Mouse (Mus musculus) hindbrain, embryonic 10.5 days (tissue): ENCODE measurements around the gene Med10. TPM values are rescaled to one million over a fixed set of nuclear protein-coding genes. Genes with fewer than 3 reads are reported as not detected.
A peak's percentile ranks its signal among the peaks of the same experiment; 100 is the strongest.

Experiments
- DNase-seq: peaks from one replicate; pipeline ENCODE4 v3.0.0-alpha.2; 2017; ENCODE audit warnings: low spot score
- H3K27ac ChIP-seq: fragments of 300-500 bp; sonication (generic); 2 replicates; pipeline ENCODE4 v1.5.1; 2016; ENCODE audit warnings: mild to moderate bottlenecking, moderate library complexity
- H3K27me3 ChIP-seq: fragments of 300-500 bp; sonication (generic); 2 replicates; pipeline ENCODE4 v1.6.1; 2016; ENCODE audit warnings: mild to moderate bottlenecking; ENCODE audit not compliant: poor library complexity, insufficient read depth, severe bottlenecking
- H3K36me3 ChIP-seq: fragments of 300-500 bp; sonication (generic); 2 replicates; pipeline ENCODE4 v1.6.1; 2016; ENCODE audit warnings: mild to moderate bottlenecking, moderate library complexity
- H3K4me1 ChIP-seq: fragments of 300-500 bp; sonication (generic); replicated peaks from 2 replicates; pipeline ENCODE4 v1.6.1; 2016; ENCODE audit warnings: mild to moderate bottlenecking
- H3K4me3 ChIP-seq: fragments of 300-500 bp; sonication (generic); 2 replicates; pipeline ENCODE4 v1.5.1; 2016; ENCODE audit warnings: mild to moderate bottlenecking, moderate library complexity
- H3K9me3 ChIP-seq: fragments of 300-500 bp; sonication (generic); 2 replicates; pipeline ENCODE4 v1.6.1; 2016; ENCODE audit warnings: mild to moderate bottlenecking, moderate library complexity
- WGBS: fragments of 180-500 bp; shearing (Covaris S2); methylation state at CpG from one replicate; pipeline ENCODE4 v1.1.7; 2016; 5-methylcytosine and 5-hydroxymethylcytosine counted together
- polyA plus RNA-seq: library from polyadenylated mRNA; unstranded; fragments of >200 nt; fragmentation: Nextera tagmentation; extraction: Ambion mirVana; gene quantifications from 2 replicates; pipeline ENCODE4 v1.2.1, GENCODE M21; 2016

Med10 gene
- polyA plus RNA-seq, 1 experiment from 2014 or later = 229 TPM

DNA sequence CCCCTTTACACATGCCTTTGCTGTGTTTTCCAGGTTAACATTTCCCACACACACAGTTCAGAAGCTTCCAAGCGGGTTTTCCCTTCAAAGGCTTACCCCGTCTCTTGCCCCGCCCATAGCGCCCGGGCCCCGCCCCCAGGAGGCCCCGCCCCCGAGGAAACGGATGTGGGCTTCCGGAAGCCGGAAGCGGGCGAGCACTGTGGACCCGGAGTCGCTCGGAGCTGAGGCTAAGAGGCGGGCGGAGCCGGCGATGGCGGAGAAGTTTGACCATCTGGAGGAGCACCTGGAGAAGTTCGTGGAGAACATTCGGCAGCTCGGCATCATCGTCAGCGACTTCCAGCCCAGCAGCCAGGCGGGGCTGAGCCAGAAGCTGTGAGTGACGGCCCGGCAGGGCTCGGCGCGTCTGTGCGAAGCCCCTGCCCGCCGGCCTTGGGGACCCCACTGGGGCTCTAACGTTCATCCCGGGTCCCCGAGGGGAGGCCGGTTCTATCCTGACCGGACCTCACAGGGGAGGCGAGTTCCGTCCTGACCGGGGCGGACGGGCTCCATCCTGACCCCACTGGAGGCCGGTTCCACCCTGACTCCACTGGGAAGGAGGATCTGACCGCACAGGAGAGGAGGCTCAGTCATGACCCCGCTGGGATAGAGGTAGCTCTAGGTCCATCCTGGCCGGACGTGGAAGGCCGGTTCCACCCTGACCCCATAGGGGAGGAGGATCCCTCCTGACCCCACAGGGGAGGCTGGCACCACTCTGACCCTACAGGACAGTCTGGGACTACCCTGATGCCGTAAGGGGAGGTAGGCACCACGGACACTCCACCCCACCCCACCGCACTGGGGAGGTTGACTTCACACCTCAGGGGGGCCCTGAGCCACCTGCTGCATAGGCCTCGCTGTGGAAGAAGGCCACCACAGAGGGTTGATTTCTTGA is 7.8 kb downstream of the Med10 start:
- H3K27me3 ChIP-seq = no peaks in the 10 kb centered on the region
- DNase-seq = peak; percentile 96
- peak overlapping the region; percentile 96 for H3K4me3 ChIP-seq
- peak overlapping the region; percentile 88 for H3K27ac ChIP-seq
- no peaks in the 10 kb centered on the region for H3K9me3 ChIP-seq
- under 1% methylated on average over 55 of the region's 55 CpGs for WGBS
- peaks cover 37% of the 10 kb centered on the region for H3K36me3 ChIP-seq
- peaks cover 19% of the 10 kb centered on the region for H3K4me1 ChIP-seq

- 90% methylated on average over 14 of the region's 14 CpGs for WGBS
- H3K4me3 ChIP-seq = peak overlapping the region; percentile 96
- peaks cover 19% of the 10 kb centered on the region for H3K4me1 ChIP-seq
- H3K9me3 ChIP-seq = no peaks in the 10 kb centered on the region
- H3K27me3 ChIP-seq = no peaks in the 10 kb centered on the region
- peaks cover 49% of the 10 kb centered on the region for H3K36me3 ChIP-seq
- no peak for DNase-seq
- H3K27ac ChIP-seq = no peak overlapping the region
Observed at GRCm38 (mm10) chr13:69810936-69811680, 8.9 kb downstream of the Med10 start.

- no peaks in the 10 kb centered on the region for H3K9me3 ChIP-seq
- peaks cover 62% of the 10 kb centered on the region for H3K36me3 ChIP-seq
- WGBS = 94% methylated on average over 5 of the region's 5 CpGs
- DNase-seq = no peak
- H3K27ac ChIP-seq = no peak overlapping the region
- peaks cover 19% of the 10 kb centered on the region for H3K4me1 ChIP-seq
- no peaks in the 10 kb centered on the region for H3K27me3 ChIP-seq
- no peak overlapping the region for H3K4me3 ChIP-seq
Observed at GRCm38 (mm10) chr13:69813870-69814269, 11.7 kb downstream of the Med10 start.

GRCm38 (mm10) chr13:69818306-69818705 is 16.1 kb downstream of the Med10 start:
- no peak for DNase-seq
- no peaks in the 10 kb centered on the region for H3K27me3 ChIP-seq
- H3K27ac ChIP-seq = no peak overlapping the region
- 91% methylated on average over 4 of the region's 4 CpGs for WGBS
- no peaks in the 10 kb centered on the region for H3K9me3 ChIP-seq
- H3K36me3 ChIP-seq = peaks cover 41% of the 10 kb centered on the region
- no peak overlapping the region for H3K4me3 ChIP-seq
- peaks cover 6% of the 10 kb centered on the region for H3K4me1 ChIP-seq

GRCm38 (mm10) chr13:69821169-69821822 is 19.1 kb downstream of the Med10 start:
- Histone ChIP-seq H3K9me3 (no peaks in the 10 kb centered on the region), H3K4me3 (no peak overlapping the region), H3K36me3 (peaks cover 11% of the 10 kb centered on the region), H3K27ac (no peak overlapping the region), H3K4me1 (peaks cover 26% of the 10 kb centered on the region), H3K27me3 (no peaks in the 10 kb centered on the region)
- DNase-seq = no peak
- 64% methylated on average over 3 of the region's 3 CpGs for WGBS

- DNase-seq = no peak
- Histone ChIP-seq H3K36me3 (no peaks in the 10 kb centered on the region), H3K9me3 (no peaks in the 10 kb centered on the region), H3K27ac (peak overlapping the region; percentile 57), H3K27me3 (no peaks in the 10 kb centered on the region), H3K4me3 (no peak overlapping the region), H3K4me1 (peaks cover 26% of the 10 kb centered on the region)
- 73% methylated on average over 19 of the region's 19 CpGs for WGBS
Observed at GRCm38 (mm10) chr13:69823920-69824637, 21.9 kb downstream of the Med10 start.

DNA sequence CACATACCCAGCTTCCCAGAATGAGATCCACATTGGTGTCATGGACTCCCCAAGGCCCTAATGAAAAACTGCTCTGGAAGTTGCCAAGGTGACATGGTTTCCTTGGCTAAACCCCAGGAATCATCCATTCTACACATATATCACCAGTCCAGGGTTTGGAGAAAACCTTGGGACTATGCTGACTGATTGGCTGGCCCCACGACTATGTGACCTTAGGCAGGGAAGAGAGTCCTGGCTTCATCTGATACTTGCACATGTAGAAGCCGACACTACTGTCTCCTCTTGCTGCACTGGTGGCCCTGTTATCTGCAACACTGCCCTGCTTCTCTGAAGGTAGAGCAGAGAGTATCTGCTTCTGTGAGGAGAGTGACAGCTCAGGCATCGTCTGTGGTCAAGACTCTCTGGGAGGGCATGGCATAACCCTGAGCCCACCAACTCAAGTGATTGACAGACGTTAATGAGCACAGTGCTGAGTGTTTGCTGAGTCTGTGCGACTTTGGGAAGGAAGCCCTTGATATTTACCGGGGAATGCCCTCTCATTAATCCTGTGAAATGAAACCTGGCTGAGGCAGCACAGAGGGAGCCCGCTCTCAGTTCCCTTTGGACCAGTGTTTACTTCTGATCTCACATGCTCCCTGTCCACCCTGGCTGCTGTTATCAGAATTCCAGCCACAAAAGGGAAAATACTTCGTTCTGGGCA is 23.4 kb downstream of the Med10 start:
- H3K27me3 ChIP-seq = no peaks in the 10 kb centered on the region
- no peak overlapping the region for H3K4me3 ChIP-seq
- no peak overlapping the region for H3K27ac ChIP-seq
- H3K9me3 ChIP-seq = no peaks in the 10 kb centered on the region
- H3K36me3 ChIP-seq = no peaks in the 10 kb centered on the region
- H3K4me1 ChIP-seq = peaks cover 26% of the 10 kb centered on the region
- WGBS = 48% methylated on average over 8 of the region's 8 CpGs
- peak; percentile 12 for DNase-seq

GRCm38 (mm10) chr13:69830606-69831005 is 28.4 kb downstream of the Med10 start:
- H3K27ac ChIP-seq = no peak overlapping the region
- H3K4me1 ChIP-seq = peaks cover 6% of the 10 kb centered on the region
- H3K27me3 ChIP-seq = no peaks in the 10 kb centered on the region
- H3K9me3 ChIP-seq = no peaks in the 10 kb centered on the region
- no peaks in the 10 kb centered on the region for H3K36me3 ChIP-seq
- H3K4me3 ChIP-seq = no peak overlapping the region
- DNase-seq = no peak
- 92% methylated on average over 8 of the region's 8 CpGs for WGBS

DNA sequence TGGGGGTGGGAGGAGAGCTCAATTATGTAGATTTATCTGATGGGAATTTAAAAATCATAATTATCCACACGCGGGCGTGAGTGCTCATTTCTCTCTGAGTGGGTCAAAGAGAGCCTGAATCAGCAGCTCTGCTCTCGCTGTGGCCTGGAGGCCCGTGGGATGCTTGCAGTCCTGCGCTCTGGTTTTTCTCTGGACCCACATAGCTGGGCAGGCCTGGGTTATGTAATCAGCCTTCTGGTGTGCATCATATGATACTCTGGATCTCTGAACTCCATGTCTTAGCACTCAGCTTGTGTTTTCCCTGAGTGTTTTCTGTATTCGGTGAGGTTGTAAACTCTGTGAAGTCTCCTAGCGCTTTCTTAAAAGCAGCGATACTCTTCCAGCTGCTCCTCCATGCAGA is 30.4 kb downstream of the Med10 start:
- Histone ChIP-seq H3K4me1 (0 out of 2 replicates have a peak, but pooled peaks cover 2% of the 10 kb centered on the region), H3K27ac (no peak overlapping the region), H3K9me3 (no peaks in the 10 kb centered on the region), H3K4me3 (no peak overlapping the region), H3K27me3 (no peaks in the 10 kb centered on the region), H3K36me3 (no peaks in the 10 kb centered on the region)
- WGBS = 89% methylated on average over 9 of the region's 9 CpGs
- no peak for DNase-seq

DNA sequence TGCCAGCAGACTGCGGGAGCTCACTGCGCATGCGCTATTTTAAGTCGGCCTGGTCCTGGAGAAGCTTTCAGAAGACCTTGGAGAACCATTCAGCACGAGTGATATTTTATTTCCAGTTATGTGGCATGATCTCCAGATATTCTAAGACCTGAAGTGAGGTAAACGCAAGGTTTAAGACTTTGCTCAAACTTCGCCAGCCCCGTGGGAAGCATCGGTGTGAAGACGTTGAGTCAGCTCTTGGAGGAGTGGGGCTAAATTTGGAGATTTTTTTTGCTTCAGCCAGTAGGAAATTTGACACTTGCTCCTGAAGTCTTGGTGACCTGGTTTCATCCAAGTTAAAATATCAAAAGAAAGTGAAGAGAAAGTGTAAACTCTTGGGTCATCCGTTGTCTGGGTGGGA is 31.2 kb downstream of the Med10 start:
- no peak overlapping the region for H3K27ac ChIP-seq
- no peaks in the 10 kb centered on the region for H3K9me3 ChIP-seq
- no peak for DNase-seq
- H3K36me3 ChIP-seq = no peaks in the 10 kb centered on the region
- H3K4me3 ChIP-seq = no peak overlapping the region
- H3K4me1 ChIP-seq = 0 out of 2 replicates have a peak, but pooled peaks cover 2% of the 10 kb centered on the region
- WGBS = 91% methylated on average over 11 of the region's 11 CpGs
- no peaks in the 10 kb centered on the region for H3K27me3 ChIP-seq

GRCm38 (mm10) chr13:69845592-69845991 is 43.4 kb downstream of the Med10 start:
- Histone ChIP-seq H3K4me3 (no peak overlapping the region), H3K27ac (no peak overlapping the region), H3K4me1 (no peaks in the 10 kb centered on the region), H3K36me3 (no peaks in the 10 kb centered on the region), H3K27me3 (no peaks in the 10 kb centered on the region), H3K9me3 (no peaks in the 10 kb centered on the region)
- no peak for DNase-seq
- WGBS = 91% methylated on average over 1 of the region's 1 CpGs

DNA sequence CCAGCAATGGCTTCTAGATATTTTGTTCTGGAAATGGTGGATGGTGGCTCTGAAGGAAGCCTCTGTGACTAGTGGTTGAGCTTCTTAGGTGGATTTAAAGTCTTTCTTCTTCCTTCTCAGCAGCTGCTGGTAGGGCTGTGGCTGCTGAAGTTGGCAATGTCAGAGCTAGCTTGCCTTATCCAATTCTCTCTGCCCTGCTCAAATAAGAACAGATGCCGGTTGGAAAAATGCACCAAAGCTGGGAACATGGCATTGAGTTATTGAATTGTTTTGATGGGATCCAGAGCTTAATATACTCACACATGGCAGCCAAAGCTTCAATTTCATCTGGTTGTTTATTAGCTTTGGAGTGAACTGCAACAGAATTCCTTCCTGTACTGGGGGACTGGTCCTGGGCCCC is 47.4 kb downstream of the Med10 start:
- Histone ChIP-seq H3K4me3 (no peak overlapping the region), H3K9me3 (no peaks in the 10 kb centered on the region), H3K4me1 (peaks cover 5% of the 10 kb centered on the region; the same call in 1 of the 2 replicates), H3K27ac (no peak overlapping the region), H3K36me3 (no peaks in the 10 kb centered on the region), H3K27me3 (no peaks in the 10 kb centered on the region)
- no peak for DNase-seq
- 94% methylated on average over 1 of the region's 1 CpGs for WGBS
